Mouse (Mus musculus) thymus, adult 2 months (tissue): ENCODE data around the gene Il2rg.

Experiments used
- CTCF ChIP-seq: fragments of 200-500 bp; IDR thresholded peaks from 2 replicates; pipeline ENCODE4 v1.5.1; 2012; ENCODE audit warnings: mild to moderate bottlenecking, control low read depth, low read length, moderate library complexity, borderline replicate concordance; ENCODE audit not compliant: control insufficient read depth, poor library complexity, insufficient read depth; ENCODE audit errors: extremely low read depth
- POLR2A ChIP-seq: fragments of 200-500 bp; IDR thresholded peaks from 2 replicates; pipeline ENCODE4 v1.6.1; 2012; ENCODE audit warnings: mild to moderate bottlenecking, low read length, control low read depth, moderate library complexity; ENCODE audit not compliant: control insufficient read depth, poor library complexity, insufficient read depth; ENCODE audit errors: extremely low read depth

DNA sequence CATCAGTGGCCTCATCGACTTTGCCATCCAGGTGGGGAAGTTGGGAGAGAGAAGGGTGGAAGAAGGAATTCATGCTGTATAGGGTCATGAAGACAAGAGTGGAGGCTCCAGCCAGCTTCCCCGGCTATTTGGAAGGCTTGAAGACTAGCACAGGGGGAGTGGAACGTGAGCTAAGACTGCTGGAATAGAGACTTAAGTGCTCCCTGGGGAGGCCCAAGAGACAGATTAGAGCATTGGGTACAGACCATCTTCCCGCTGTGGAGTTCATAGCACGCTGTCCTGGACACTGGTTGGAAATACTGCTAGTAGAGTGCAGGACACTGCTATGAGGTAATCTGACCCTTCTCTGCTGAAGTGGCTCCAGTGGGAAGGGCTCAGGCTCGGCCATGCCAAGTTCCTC, 14.8 kb upstream of the Il2rg start:
- TF ChIP-seq CTCF (no peak), POLR2A (no peak)
